In the genomic region with DNA sequence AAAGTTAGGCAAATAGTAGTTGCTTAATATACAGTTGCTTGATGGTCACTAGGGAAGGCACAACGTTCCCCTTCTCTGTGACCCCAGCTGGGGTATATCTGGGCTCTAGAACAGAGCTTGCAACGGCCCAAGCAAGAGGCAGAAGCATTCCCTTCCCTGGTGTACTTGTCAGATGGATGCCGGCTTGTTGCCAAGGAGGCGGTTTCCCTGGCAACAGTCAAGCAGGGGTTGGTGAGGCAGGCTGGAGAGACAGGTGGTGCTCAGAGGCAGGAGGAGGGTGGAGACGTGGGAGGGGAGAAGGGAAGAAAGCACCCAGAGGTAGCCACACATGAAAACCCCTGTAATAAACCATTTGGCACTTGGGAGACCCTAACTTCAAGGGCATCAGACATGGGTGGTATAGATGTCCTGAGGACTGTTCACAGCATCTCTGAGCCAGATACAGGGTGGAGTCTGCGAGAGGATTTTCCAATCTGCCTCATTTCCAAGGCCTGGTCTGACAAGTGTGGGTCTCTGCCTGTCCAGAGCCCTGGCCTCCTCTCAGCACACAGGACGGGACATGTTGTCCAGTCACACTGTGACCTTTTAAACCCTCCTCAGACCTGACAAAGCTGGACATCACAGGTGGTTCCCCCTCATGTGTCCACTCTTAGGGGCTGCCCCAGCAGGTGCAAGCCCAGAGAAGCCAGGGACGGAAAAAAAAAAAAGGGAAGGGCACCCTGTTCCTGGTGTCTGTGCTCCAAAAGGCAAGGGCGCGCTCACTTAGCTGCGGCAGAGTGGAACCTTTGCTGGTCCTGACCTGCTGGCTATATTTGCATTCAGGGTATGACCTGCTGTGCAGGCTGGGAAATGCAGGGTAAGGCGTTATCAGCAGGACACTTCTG, we compare ENCODE assay signal across 10 mouse cellular contexts. TPM values are rescaled to one million over a fixed set of nuclear protein-coding genes. Genes with fewer than 3 reads are reported as not detected.
DNase-seq lines count a peak whose midpoint lies in the region; ATAC-seq lines count a peak whose summit lies in the region.
"Had no signal": no experiment of that assay in that cellular context is flagged by ENCODE, and none has a peak within 500 bp of the region (broad histone marks: within the 10 kb centered on the region; RNA-seq: fewer than 3 reads in every experiment).

No protein-coding gene starts in this region.

- no peaks in the 10 kb centered on the region for H3K36me3 ChIP-seq in kidney, embryonic 16.5 days (ENCODE audit: insufficient read depth, low read length)
- H3K36me3 ChIP-seq in hindbrain, embryonic 11.5 days (ENCODE audit: control insufficient read depth, insufficient read depth, low read length): no peaks in the 10 kb centered on the region
- H3K36me3 ChIP-seq: embryonic facial prominence, embryonic 15.5 days; liver, embryonic 15.5 days had no signal

- H3K9ac ChIP-seq in kidney, embryonic 16.5 days (replicated peaks; ENCODE audit: low read length): no peak overlapping the region
- H3K9ac ChIP-seq in hindbrain, embryonic 11.5 days (ENCODE audit: low read depth, low read length): no peak overlapping the region
- H3K9ac ChIP-seq: embryonic facial prominence, embryonic 15.5 days; liver, embryonic 15.5 days had no signal

- no peaks in the 10 kb centered on the region for H3K9me3 ChIP-seq in kidney, embryonic 16.5 days (ENCODE audit: low read length)
- H3K9me3 ChIP-seq in hindbrain, embryonic 11.5 days (ENCODE audit: control insufficient read depth, low read length): no peaks in the 10 kb centered on the region
- H3K9me3 ChIP-seq: embryonic facial prominence, embryonic 15.5 days; liver, embryonic 15.5 days had no signal

- H3K4me1 ChIP-seq in kidney, embryonic 16.5 days (ENCODE audit: insufficient read depth, low read length): peaks cover 8% of the 10 kb centered on the region
- H3K4me1 ChIP-seq in hindbrain, embryonic 11.5 days (replicated peaks; ENCODE audit: control insufficient read depth, insufficient read depth, low read length): peaks cover 11% of the 10 kb centered on the region

- no peak overlapping the region for H3K4me3 ChIP-seq in kidney, embryonic 16.5 days (ENCODE audit: low read length)
- no peak overlapping the region for H3K4me3 ChIP-seq in hindbrain, embryonic 11.5 days (ENCODE audit: low read depth, low read length)
- H3K4me3 ChIP-seq: embryonic facial prominence, embryonic 15.5 days; liver, embryonic 15.5 days had no signal

- peak; percentile 45 to 57 for DNase-seq in kidney, postnatal 4 days
- DNase-seq in hindbrain, embryonic 11.5 days (ENCODE audit: low spot score): peak; percentile 79
- peak; percentile 97 for DNase-seq in left cerebral cortex, postnatal 4 days
- DNase-seq in right cerebral cortex, postnatal 4 days: peak; percentile 95
- no peak for DNase-seq in kidney, adult 9 months
- DNase-seq in yolk sac, embryonic 10.5 days (ENCODE audit: low spot score): no peak
- DNase-seq in kidney, adult 11 months: no peak

- WGBS in kidney, embryonic 16.5 days: 48% methylated on average over 12 of the region's 12 CpGs
- 44% methylated on average over 12 of the region's 12 CpGs for WGBS in hindbrain, embryonic 11.5 days

- H3K27me3 ChIP-seq in kidney, embryonic 16.5 days (ENCODE audit: insufficient read depth, low read length): peaks cover 4% of the 10 kb centered on the region
- peaks cover 5% of the 10 kb centered on the region; the same call in 1 of the 2 replicates for H3K27me3 ChIP-seq in hindbrain, embryonic 11.5 days (ENCODE audit: control insufficient read depth, insufficient read depth, low read length)
- H3K27me3 ChIP-seq: embryonic facial prominence, embryonic 15.5 days; liver, embryonic 15.5 days had no signal

- no peak overlapping the region for H3K4me2 ChIP-seq in kidney, embryonic 16.5 days (replicated peaks; ENCODE audit: low read depth, low read length)
- no peak overlapping the region for H3K4me2 ChIP-seq in hindbrain, embryonic 11.5 days (replicated peaks; ENCODE audit: low read depth, low read length)
- H3K4me2 ChIP-seq: embryonic facial prominence, embryonic 15.5 days; liver, embryonic 15.5 days had no signal

- no peak overlapping the region for H3K27ac ChIP-seq in kidney, embryonic 16.5 days (ENCODE audit: low read length)
- H3K27ac ChIP-seq in hindbrain, embryonic 11.5 days (ENCODE audit: low read depth, low read length): no peak overlapping the region
- H3K27ac ChIP-seq: embryonic facial prominence, embryonic 15.5 days; liver, embryonic 15.5 days had no signal

- intact Hi-C loops in left cerebral cortex, postnatal 4 days (cut with DNase I): no loop called here

- ATAC-seq in kidney, embryonic 16.5 days (ENCODE audit: low FRiP score, low TSS enrichment): no peak
- ATAC-seq in hindbrain, embryonic 11.5 days (ENCODE audit: low FRiP score): peak; percentile 75

RNA-seq across cellular contexts. Expression of a gene that starts 15.2 kb away (rescaled TPM):
- 7.3 and 8.3 TPM in 2 replicates for polyA plus RNA-seq in kidney, embryonic 16.5 days (2015; fragmentation: Nextera tagmentation; extraction: Ambion mirVana)
- polyA plus RNA-seq in hindbrain, embryonic 11.5 days (2014; fragmentation: Nextera tagmentation; extraction: Ambion mirVana): 12.6 and 14.8 TPM in 2 replicates
- total RNA-seq in left cerebral cortex, postnatal 4 days (2021): 100 to 1,000 TPM; 142 to 145 TPM

RNA-seq across cellular contexts. Expression of a gene that starts 30.2 kb away (rescaled TPM):
- 2.6 and 3.3 TPM in 2 replicates for polyA plus RNA-seq in kidney, embryonic 16.5 days (2015; fragmentation: Nextera tagmentation; extraction: Ambion mirVana)
- polyA plus RNA-seq in hindbrain, embryonic 11.5 days (2014; fragmentation: Nextera tagmentation; extraction: Ambion mirVana): 2.1 and 2.3 TPM in 2 replicates
- 1 to 10 TPM; 2.0 to 2.1 TPM for total RNA-seq in left cerebral cortex, postnatal 4 days (2021)

Comparison
In these comparisons a context has a peak if more than half of its experiments do, and no peak if none do; other contexts are left out.
1. DNase-seq: peak in kidney, postnatal 4 days (2 of 2), hindbrain, embryonic 11.5 days (single experiment), left cerebral cortex, postnatal 4 days (single experiment) and right cerebral cortex, postnatal 4 days (single experiment); none in kidney, adult 9 months (single experiment), yolk sac, embryonic 10.5 days (single experiment) and kidney, adult 11 months (single experiment).